Mouse (Mus musculus) neutrophil, adult 83 days (primary cell): Measurements from ENCODE around the gene Nme9. TPM values are rescaled to one million over a fixed set of nuclear protein-coding genes. Genes with fewer than 3 reads are reported as not detected.

Experiments
- total RNA-seq, 2 experiments: library from RNA; stranded (reverse); gene quantifications; one replicate each; pipeline ENCODE4 v1.2.4; 2023

Gene Nme9
- not detected for total RNA-seq

GRCm38 (mm10) chr9:99451161-99451560 lies at the start of gene Nme9:
TSS of gene Nme9 (plus strand) at chr9:99451475.

DNA sequence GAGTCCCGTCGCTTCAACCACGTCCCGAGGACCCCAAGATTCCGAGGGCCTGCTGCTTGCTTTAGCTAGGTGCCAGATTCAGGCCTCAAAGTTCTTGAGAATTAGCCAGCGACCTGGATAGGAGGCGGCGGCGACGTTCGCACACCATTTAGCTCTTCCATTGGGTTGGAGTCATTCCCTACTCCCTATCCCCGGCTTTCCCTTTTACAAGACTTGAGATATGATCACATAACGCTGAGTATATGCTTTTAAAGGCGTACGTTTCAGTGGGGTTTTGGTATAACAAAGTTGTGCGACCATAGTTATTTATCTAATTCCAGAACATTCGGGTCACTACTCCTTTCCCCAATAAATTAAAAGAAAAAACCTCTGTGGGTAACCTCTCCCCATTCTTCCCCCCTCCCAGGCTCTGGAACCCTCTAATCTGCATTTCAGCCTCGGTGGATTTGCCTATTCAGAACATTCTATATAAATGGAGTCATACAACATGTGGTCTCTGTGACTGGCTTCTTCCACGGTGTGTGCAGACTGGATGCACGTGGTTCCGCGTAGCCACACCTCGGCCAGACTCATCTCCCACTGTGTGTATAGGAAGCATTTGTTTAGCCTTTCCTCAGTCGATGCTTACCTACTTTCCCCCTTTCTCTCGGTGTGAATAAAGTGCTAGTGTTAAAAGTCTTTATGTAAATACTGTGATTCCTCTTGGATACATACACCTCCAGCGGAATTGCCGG lies 14.1 kb upstream of the Nme9 start, which contains the start of gene Mras:
Gene Mras, minus strand, starts transcription at position 351 of the 734 bp plus-strand sequence.

Other genes starting within 250 kb of the Nme9 start
- gene Faiml, start 214.2 kb upstream of the Nme9 start, total RNA-seq = not detected
- 10 to 100 TPM in 1 of 2 experiments, 1 to 10 TPM in 1; 9.8 to 12.2 TPM for gene Cep70, start 208.1 kb upstream of the Nme9 start, total RNA-seq
- gene Esyt3, start 92.9 kb upstream of the Nme9 start, total RNA-seq = not detected
- gene Mras, start 14.1 kb upstream of the Nme9 start, total RNA-seq = under 1 TPM; 0.26 to 0.46 TPM
- gene Armc8, start 117.4 kb downstream of the Nme9 start, total RNA-seq = 10 to 100 TPM; 23.4 to 23.9 TPM
- gene Dbr1, start 124.3 kb downstream of the Nme9 start, total RNA-seq = 10 to 100 TPM; 15.8 to 18.5 TPM
- gene A4gnt, start 161.0 kb downstream of the Nme9 start, total RNA-seq = not detected
- gene Dzip1l, start 178.0 kb downstream of the Nme9 start, total RNA-seq = not detected